Mouse (Mus musculus) hindbrain, embryonic 15.5 days (tissue): ENCODE measurements around the gene Tyw5. TPM values are rescaled to one million over a fixed set of nuclear protein-coding genes. Genes with fewer than 3 reads are reported as not detected.

ENCODE experiments used
- ATAC-seq: fragments of 200-750 bp; cut with Nextera tagmentation; 2 replicates; pipeline ENCODE4 v1.8.0; 2017; ENCODE audit warnings: low read depth, moderate number of reproducible peaks, moderate TSS enrichment; ENCODE audit not compliant: low FRiP score
- H3K27ac ChIP-seq: fragments of 300-500 bp; sonication (generic); replicated peaks from 2 replicates; pipeline ENCODE4 v1.5.1; 2015; ENCODE audit warnings: mild to moderate bottlenecking, inconsistent platforms
- H3K27me3 ChIP-seq: fragments of 300-500 bp; sonication (generic); 2 replicates; pipeline ENCODE4 v1.6.1; 2015; ENCODE audit warnings: control low read depth, inconsistent platforms
- H3K36me3 ChIP-seq: fragments of 300-500 bp; sonication (generic); 2 replicates; pipeline ENCODE4 v1.6.1; 2015; ENCODE audit warnings: control low read depth, inconsistent platforms
- H3K4me1 ChIP-seq: fragments of 300-500 bp; sonication (generic); replicated peaks from 2 replicates; pipeline ENCODE4 v1.6.1; 2015; ENCODE audit warnings: control low read depth, inconsistent platforms
- H3K4me2 ChIP-seq: fragments of 300-500 bp; sonication (generic); 2 replicates; pipeline ENCODE4 v1.6.1; 2015; ENCODE audit warnings: moderate library complexity, mild to moderate bottlenecking, inconsistent platforms
- H3K4me3 ChIP-seq: fragments of 300-500 bp; sonication (generic); 2 replicates; pipeline ENCODE4 v1.5.1; 2015; ENCODE audit warnings: mild to moderate bottlenecking, inconsistent platforms
- H3K9ac ChIP-seq: fragments of 300-500 bp; sonication (generic); 2 replicates; pipeline ENCODE4 v1.6.1; 2015; ENCODE audit warnings: inconsistent platforms
- H3K9me3 ChIP-seq: fragments of 300-500 bp; sonication (generic); 2 replicates; pipeline ENCODE4 v1.6.1; 2016; ENCODE audit warnings: control low read depth, inconsistent platforms
- WGBS: fragments of 180-500 bp; shearing (Covaris S2); methylation state at CpG from one replicate; pipeline ENCODE4 v1.1.7; 2015; 5-methylcytosine and 5-hydroxymethylcytosine counted together
- polyA plus RNA-seq: library from polyadenylated mRNA; unstranded; fragments of >200 nt; fragmentation: Nextera tagmentation; extraction: Ambion mirVana; gene quantifications from 2 replicates; pipeline ENCODE4 v1.2.1, GENCODE M21; 2015

Gene Tyw5
- 26.0 and 26.8 TPM in 2 replicates for polyA plus RNA-seq

- H3K4me3 ChIP-seq: peak within 1 kb of the TSS; percentile 84
- peak within 1 kb of the TSS; percentile 93 for H3K4me2 ChIP-seq
- peak within 1 kb of the TSS; percentile 87 for H3K9ac ChIP-seq
- WGBS: under 1% methylated on average over 72 of the region's 72 CpGs
- peak; percentile 94 for ATAC-seq
- peak within 1 kb of the TSS; percentile 88 for H3K27ac ChIP-seq
- 0 out of 2 replicates have a peak, but pooled peaks cover 2% of the 10 kb centered on the region for H3K36me3 ChIP-seq
- H3K4me1 ChIP-seq: peaks cover 37% of the 10 kb centered on the region
- no peaks in the 10 kb centered on the region for H3K9me3 ChIP-seq
- H3K27me3 ChIP-seq: no peaks in the 10 kb centered on the region
Measured at GRCm38 (mm10) chr1:57406187-57407151, at the start of gene Tyw5, which contains the start of gene Maip1. TSS of gene Tyw5 (minus strand) at chr1:57407101. TSS of gene Maip1 (plus strand) at chr1:57406328.

GRCm38 (mm10) chr1:57450241-57450640, 43.3 kb upstream of the Tyw5 start:
- Histone ChIP-seq H3K27ac (no peak overlapping the region), H3K36me3 (no peaks in the 10 kb centered on the region), H3K4me3 (no peak overlapping the region), H3K9ac (no peak overlapping the region), H3K27me3 (no peaks in the 10 kb centered on the region), H3K4me2 (no peak overlapping the region), H3K9me3 (no peaks in the 10 kb centered on the region), H3K4me1 (no peaks in the 10 kb centered on the region)
- WGBS: 97% methylated on average over 1 of the region's 1 CpGs
- ATAC-seq: no peak

- Histone ChIP-seq H3K36me3 (no peaks in the 10 kb centered on the region), H3K27ac (no peak overlapping the region), H3K27me3 (no peaks in the 10 kb centered on the region), H3K4me1 (no peaks in the 10 kb centered on the region), H3K4me3 (no peak overlapping the region), H3K9me3 (no peaks in the 10 kb centered on the region), H3K9ac (no peak overlapping the region), H3K4me2 (no peak overlapping the region)
- ATAC-seq: no peak
- WGBS: 60% methylated on average over 10 of the region's 10 CpGs
Measured at GRCm38 (mm10) chr1:57445679-57446078, 38.8 kb upstream of the Tyw5 start.

GRCm38 (mm10) chr1:57440771-57441170, 33.9 kb upstream of the Tyw5 start:
- Histone ChIP-seq H3K27me3 (no peaks in the 10 kb centered on the region), H3K4me1 (peaks cover 17% of the 10 kb centered on the region), H3K36me3 (no peaks in the 10 kb centered on the region), H3K9me3 (no peaks in the 10 kb centered on the region), H3K9ac (no peak overlapping the region), H3K4me3 (no peak overlapping the region), H3K27ac (no peak overlapping the region), H3K4me2 (no peak overlapping the region)
- ATAC-seq: no peak
- 67% methylated on average over 4 of the region's 4 CpGs for WGBS

GRCm38 (mm10) chr1:57439026-57439425, 32.1 kb upstream of the Tyw5 start:
- Histone ChIP-seq H3K27ac (no peak overlapping the region), H3K9ac (no peak overlapping the region), H3K9me3 (no peaks in the 10 kb centered on the region), H3K4me1 (peaks cover 17% of the 10 kb centered on the region), H3K27me3 (no peaks in the 10 kb centered on the region), H3K4me2 (no peak overlapping the region), H3K36me3 (no peaks in the 10 kb centered on the region), H3K4me3 (no peak overlapping the region)
- no peak for ATAC-seq
- 87% methylated on average over 6 of the region's 6 CpGs for WGBS

GRCm38 (mm10) chr1:57436954-57437353, 30.1 kb upstream of the Tyw5 start:
- peak overlapping the region; percentile 22; the same call in 1 of the 2 replicates for H3K9ac ChIP-seq
- WGBS: 30% methylated on average over 9 of the region's 9 CpGs
- H3K36me3 ChIP-seq: no peaks in the 10 kb centered on the region
- no peaks in the 10 kb centered on the region for H3K27me3 ChIP-seq
- H3K4me2 ChIP-seq: peak overlapping the region; percentile 47
- H3K9me3 ChIP-seq: no peaks in the 10 kb centered on the region
- H3K4me3 ChIP-seq: peak overlapping the region; percentile 17; the same call in 1 of the 2 replicates
- peaks cover 17% of the 10 kb centered on the region for H3K4me1 ChIP-seq
- ATAC-seq: peak; percentile 45; the same call in 1 of the 2 replicates
- no peak overlapping the region; the same call in 1 of the 2 replicates for H3K27ac ChIP-seq

GRCm38 (mm10) chr1:57436408-57436807, 29.5 kb upstream of the Tyw5 start:
- H3K27me3 ChIP-seq: no peaks in the 10 kb centered on the region
- H3K36me3 ChIP-seq: no peaks in the 10 kb centered on the region
- peak overlapping the region; percentile 17; the same call in 1 of the 2 replicates for H3K4me3 ChIP-seq
- peaks cover 17% of the 10 kb centered on the region for H3K4me1 ChIP-seq
- H3K4me2 ChIP-seq: peak overlapping the region; percentile 47
- 72% methylated on average over 9 of the region's 9 CpGs for WGBS
- H3K9ac ChIP-seq: no peak overlapping the region; the same call in 1 of the 2 replicates
- ATAC-seq: no peak
- no peak overlapping the region for H3K27ac ChIP-seq
- no peaks in the 10 kb centered on the region for H3K9me3 ChIP-seq

GRCm38 (mm10) chr1:57433141-57433540, 26.2 kb upstream of the Tyw5 start:
- Histone ChIP-seq H3K4me1 (peaks cover 36% of the 10 kb centered on the region), H3K36me3 (no peaks in the 10 kb centered on the region), H3K27me3 (no peaks in the 10 kb centered on the region), H3K4me3 (no peak overlapping the region), H3K27ac (no peak overlapping the region), H3K4me2 (no peak overlapping the region), H3K9me3 (no peaks in the 10 kb centered on the region), H3K9ac (no peak overlapping the region)
- ATAC-seq: no peak
- 94% methylated on average over 7 of the region's 7 CpGs for WGBS

- Histone ChIP-seq H3K27me3 (no peaks in the 10 kb centered on the region), H3K4me1 (peaks cover 20% of the 10 kb centered on the region), H3K36me3 (no peaks in the 10 kb centered on the region), H3K27ac (peak overlapping the region; percentile 7; the same call in 1 of the 2 replicates), H3K9me3 (no peaks in the 10 kb centered on the region), H3K9ac (no peak overlapping the region), H3K4me2 (peak overlapping the region; percentile 50), H3K4me3 (peak overlapping the region; percentile 3; the same call in 1 of the 2 replicates)
- ATAC-seq: peak; percentile 52
- 2% methylated on average over 12 of the region's 12 CpGs for WGBS
Measured at GRCm38 (mm10) chr1:57429786-57430483, 23.0 kb upstream of the Tyw5 start.

GRCm38 (mm10) chr1:57428368-57429308, 21.7 kb upstream of the Tyw5 start:
- Histone ChIP-seq H3K4me2 (peak overlapping the region; percentile 45), H3K9me3 (no peaks in the 10 kb centered on the region), H3K36me3 (no peaks in the 10 kb centered on the region), H3K4me3 (peak overlapping the region; percentile 20), H3K27me3 (no peaks in the 10 kb centered on the region), H3K27ac (0 out of 2 replicates have a peak overlapping the region, but pooled peaks have one; percentile 5), H3K4me1 (peaks cover 20% of the 10 kb centered on the region), H3K9ac (no peak overlapping the region)
- WGBS: 41% methylated on average over 16 of the region's 16 CpGs
- ATAC-seq: peak; percentile 90

- no peak overlapping the region for H3K4me3 ChIP-seq
Measured at GRCm38 (mm10) chr1:57423696-57424095, 16.8 kb upstream of the Tyw5 start.

More at GRCm38 (mm10) chr1:57423696-57424095, 16.8 kb upstream of the Tyw5 start:
- peak; percentile 78 for ATAC-seq
- Histone ChIP-seq H3K9ac (no peak overlapping the region), H3K27ac (no peak overlapping the region), H3K9me3 (no peaks in the 10 kb centered on the region), H3K4me2 (no peak overlapping the region), H3K27me3 (no peaks in the 10 kb centered on the region), H3K4me1 (peaks cover 5% of the 10 kb centered on the region), H3K36me3 (no peaks in the 10 kb centered on the region)
- 6% methylated on average over 1 of the region's 1 CpGs for WGBS
